Mouse (Mus musculus) MEL (cell line): Measurements from ENCODE around the gene Fdxacb1. TPM values are rescaled to one million over a fixed set of nuclear protein-coding genes. Genes with fewer than 3 reads are reported as not detected.

Source experiments
- DNase-seq: peaks from one replicate; pipeline ENCODE4 v3.0.0; 2011; ENCODE audit warnings: low read depth, low spot score
- H3K27ac ChIP-seq: 2 replicates; pipeline ENCODE4 v1.5.1; 2012; ENCODE audit warnings: low read depth, mild to moderate bottlenecking, control low read depth, low read length, moderate library complexity; ENCODE audit not compliant: control insufficient read depth
- H3K27me3 ChIP-seq, 2 experiments: fragments of 150-350 bp in 1 of 2; sonication (generic) in 1 of 2; 2 replicates each; pipeline ENCODE4 v1.6.1; 2012; ENCODE audit warnings: low read length in 2 of 2, mild to moderate bottlenecking in 2 of 2, improper control_type of control experiment in 1 of 2, moderate library complexity in 1 of 2; ENCODE audit not compliant: insufficient read depth in 2 of 2, control insufficient read depth in 1 of 2
- H3K36me3 ChIP-seq, 2 experiments: 2 replicates each; pipeline ENCODE4 v1.6.1; 2012 to 2014; ENCODE audit warnings: low read length in 2 of 2, improper control_type of control experiment in 1 of 2, inconsistent platforms in 1 of 2, mild to moderate bottlenecking in 1 of 2; ENCODE audit not compliant: insufficient read depth in 2 of 2, control insufficient read depth in 1 of 2
- H3K4me1 ChIP-seq, 2 experiments: fragments of 150-350 bp in 1 of 2; sonication (generic) in 1 of 2; 2 replicates each; pipeline ENCODE4 v1.6.1; 2012; ENCODE audit warnings: low read length in 2 of 2, improper control_type of control experiment in 1 of 2, mild to moderate bottlenecking in 1 of 2; ENCODE audit not compliant: insufficient read depth in 2 of 2, control insufficient read depth in 1 of 2
- H3K4me3 ChIP-seq, 2 experiments: fragments of 150-350 bp in 1 of 2; sonication (generic) in 1 of 2; 2 replicates each; pipeline ENCODE4 v1.5.1; 2012; ENCODE audit warnings: low read depth in 2 of 2, low read length in 2 of 2, mild to moderate bottlenecking in 2 of 2, moderate library complexity in 2 of 2, control low read depth in 1 of 2, improper control_type of control experiment in 1 of 2; ENCODE audit not compliant: control insufficient read depth in 1 of 2, insufficient read depth in 1 of 2
- H3K79me2 ChIP-seq: 2 replicates; pipeline ENCODE4 v1.6.1; 2012; ENCODE audit warnings: mild to moderate bottlenecking, low read length, moderate library complexity; ENCODE audit not compliant: control insufficient read depth, poor library complexity, insufficient read depth
- H3K9ac ChIP-seq: 2 replicates; pipeline ENCODE4 v1.6.1; 2012; ENCODE audit warnings: low read depth, mild to moderate bottlenecking, control low read depth, low read length, moderate library complexity; ENCODE audit not compliant: control insufficient read depth, poor library complexity, severe bottlenecking
- H3K9me3 ChIP-seq: fragments of 150-350 bp; sonication (generic); replicated peaks from 2 replicates; pipeline ENCODE4 v1.6.1; 2012; ENCODE audit warnings: mild to moderate bottlenecking, low read length, improper control_type of control experiment, moderate library complexity; ENCODE audit not compliant: insufficient read depth
- BHLHE40 ChIP-seq: IDR thresholded peaks from 2 replicates; pipeline ENCODE4 v1.6.1; 2012; ENCODE audit warnings: low read depth, mild to moderate bottlenecking, inconsistent platforms, low read length, improper control_type of control experiment, borderline replicate concordance
- CHD2 ChIP-seq: IDR thresholded peaks from 2 replicates; pipeline ENCODE4 v1.6.1; 2011; ENCODE audit warnings: low read length, improper control_type of control experiment
- CTCF ChIP-seq, 3 experiments: IDR thresholded peaks in 2 of 3; conservative IDR thresholded peaks in 1 of 3; 2 replicates each; pipeline ENCODE4 v1.5.1; 2011 to 2012; ENCODE audit warnings: low read length in 3 of 3, low read depth in 2 of 3, mild to moderate bottlenecking in 2 of 3, improper control_type of control experiment in 1 of 3, inconsistent platforms in 1 of 3, mixed read lengths in 1 of 3, moderate library complexity in 1 of 3; ENCODE audit not compliant: control insufficient read depth in 1 of 3, insufficient read depth in 1 of 3, poor library complexity in 1 of 3, severe bottlenecking in 1 of 3
- ELF1 ChIP-seq: IDR thresholded peaks from 2 replicates; pipeline ENCODE4 v1.6.1; 2014; ENCODE audit warnings: low read depth, mild to moderate bottlenecking, inconsistent platforms, low read length, improper control_type of control experiment, moderate library complexity
- EP300 ChIP-seq, 2 experiments: IDR thresholded peaks; 2 replicates each; pipeline ENCODE4 v1.6.1; 2011; ENCODE audit warnings: improper control_type of control experiment in 2 of 2, low read length in 2 of 2, low read depth in 1 of 2, mild to moderate bottlenecking in 1 of 2
- KAT2A ChIP-seq: conservative IDR thresholded peaks from 2 replicates; pipeline ENCODE4 v1.6.1; 2012; ENCODE audit warnings: low read depth, low read length, improper control_type of control experiment, inconsistent platforms
- MAFK ChIP-seq: IDR thresholded peaks from 2 replicates; pipeline ENCODE4 v1.6.1; 2011; ENCODE audit warnings: low read depth, mild to moderate bottlenecking, low read length, improper control_type of control experiment, borderline replicate concordance
- MAZ ChIP-seq: IDR thresholded peaks from 2 replicates; pipeline ENCODE4 v1.6.1; 2012; ENCODE audit warnings: low read depth, mild to moderate bottlenecking, inconsistent platforms, low read length, improper control_type of control experiment
- MEF2A ChIP-seq: IDR thresholded peaks from 2 replicates; pipeline ENCODE4 v1.6.1; 2014; ENCODE audit warnings: low read depth, mild to moderate bottlenecking, inconsistent platforms, low read length, improper control_type of control experiment; ENCODE audit not compliant: poor library complexity, insufficient replicate concordance, severe bottlenecking; ENCODE audit errors: extremely low read depth
- MXI1 ChIP-seq: IDR thresholded peaks from 2 replicates; pipeline ENCODE4 v1.6.1; 2011; ENCODE audit warnings: mild to moderate bottlenecking, low read depth, low read length, improper control_type of control experiment
- MYB ChIP-seq: IDR thresholded peaks from 2 replicates; pipeline ENCODE4 v1.6.1; 2011; ENCODE audit warnings: mild to moderate bottlenecking, low read depth, low read length, improper control_type of control experiment
- MYC ChIP-seq: IDR thresholded peaks from 2 replicates; pipeline ENCODE4 v1.6.1; 2011; ENCODE audit warnings: low read depth, mild to moderate bottlenecking, low read length, improper control_type of control experiment, moderate library complexity
- NRF1 ChIP-seq: IDR thresholded peaks from 2 replicates; pipeline ENCODE4 v1.6.1; 2014; ENCODE audit warnings: low read depth, mild to moderate bottlenecking, inconsistent platforms, low read length, improper control_type of control experiment, moderate library complexity; ENCODE audit not compliant: poor library complexity, insufficient read depth, severe bottlenecking
- POLR2AphosphoS2 ChIP-seq: IDR thresholded peaks from 2 replicates; pipeline ENCODE4 v1.6.1; 2011; ENCODE audit warnings: low read length, improper control_type of control experiment
- RAD21 ChIP-seq: IDR thresholded peaks from 2 replicates; pipeline ENCODE4 v1.6.1; 2011; ENCODE audit warnings: mild to moderate bottlenecking, low read depth, low read length, improper control_type of control experiment
- TBP ChIP-seq: IDR thresholded peaks from 2 replicates; pipeline ENCODE4 v1.8.0; 2011; ENCODE audit warnings: low read depth, low read length, improper control_type of control experiment
- ZKSCAN1 ChIP-seq: IDR thresholded peaks from 2 replicates; pipeline ENCODE4 v1.6.1; 2012; ENCODE audit warnings: low read depth, mild to moderate bottlenecking, inconsistent platforms, low read length, improper control_type of control experiment, moderate library complexity
- polyA plus RNA-seq, 2 experiments: library from polyadenylated mRNA; stranded (reverse) in 1 of 2; unstranded in 1 of 2; fragments of >175 nt in 1 of 2; fragments of >200 nt in 1 of 2; gene quantifications; 2 replicates each; pipeline versions ENCODE4 v1.2.1 to v1.2.4; 2012; ENCODE audit warnings: low replicate concordance in 2 of 2, low read depth in 1 of 2; ENCODE audit not compliant: insufficient read length in 2 of 2, insufficient read depth in 1 of 2, missing spikeins in 1 of 2
- total RNA-seq: library from RNA; depleted of rRNA; stranded (reverse); fragments of 300-350 nt; gene quantifications from 2 replicates; pipeline ENCODE4 v1.2.3, GENCODE M21; 2012

Gene Fdxacb1
- total and polyA plus RNA-seq, 3 experiments = 6.5 to 9.7 TPM; not detected in 1

DNA sequence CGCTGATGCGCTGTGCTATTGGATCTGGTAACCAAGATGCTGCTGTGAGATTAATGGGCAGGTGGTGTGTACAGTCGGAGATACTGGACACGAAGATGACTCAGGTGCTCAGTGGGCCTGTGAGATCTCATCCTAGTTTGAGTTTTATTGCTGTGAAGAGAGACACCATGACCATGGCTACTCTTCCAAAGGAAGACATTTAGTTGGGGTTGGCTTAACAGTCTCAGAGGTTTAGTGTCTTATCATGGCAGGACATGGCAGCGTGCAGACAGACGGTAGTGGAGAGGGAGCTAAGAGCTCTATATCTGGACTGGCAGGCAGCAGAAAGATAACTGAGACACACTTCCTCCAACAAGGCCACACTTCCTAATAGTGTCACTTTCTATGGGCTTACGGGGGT is 43.2 kb downstream of the Fdxacb1 start (continued):
- no peak for TF ChIP-seq NRF1
- no peak for TF ChIP-seq POLR2AphosphoS2
- 0 out of 2 replicates have a peak, but pooled peaks have one; percentile 51 for TF ChIP-seq MYB
- TF ChIP-seq MAFK = no peak
- TF ChIP-seq MEF2A = no peak
- TF ChIP-seq CTCF (IDR thresholded peaks at IDR 0.05 in 2 of 3, conservative IDR thresholded peaks at IDR 0.05 in 1 of 3; ENCODE audit: control insufficient read depth in 1 of 3, insufficient read depth in 1 of 3, low read depth in 2 of 3, low read length in 3 of 3, poor library complexity in 1 of 3, severe bottlenecking in 1 of 3) = no peak
- no peak for TF ChIP-seq KAT2A
- no peak for TF ChIP-seq ZKSCAN1

DNA sequence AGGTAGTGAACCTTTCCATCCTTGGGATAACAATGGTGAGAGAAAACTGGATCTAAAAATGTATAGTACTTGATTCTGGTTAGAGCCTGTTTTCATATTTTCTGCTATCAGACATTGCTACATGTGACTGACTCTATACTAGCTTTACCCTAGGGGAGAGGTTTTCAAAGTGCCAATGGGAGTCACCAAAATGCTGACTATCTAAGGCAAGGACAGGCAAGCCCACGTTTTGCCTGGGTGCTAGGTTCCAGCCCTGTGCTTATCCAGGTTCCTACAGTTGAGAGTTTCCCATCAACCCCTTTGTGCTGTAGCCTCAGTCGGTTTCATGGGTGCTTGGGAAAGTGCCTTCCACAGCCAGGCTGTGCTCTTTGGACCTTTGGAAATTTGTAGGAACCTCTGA is 43.7 kb downstream of the Fdxacb1 start:
- Histone ChIP-seq H3K9me3 (no peaks in the 10 kb centered on the region), H3K4me3 (no peak overlapping the region), H3K27me3 (no peaks in the 10 kb centered on the region), H3K9ac (no peak overlapping the region; the same call in 1 of the 2 replicates), H3K79me2 (no peaks in the 10 kb centered on the region), H3K27ac (peak overlapping the region; percentile 98), H3K4me1 (peaks cover 2 to 20% of the 10 kb centered on the region in 2 experiments), H3K36me3 (peaks cover 0 to 23% of the 10 kb centered on the region in 2 experiments; a peak in 2 of 4 replicates)
- TF ChIP-seq MYC (no peak; the same call in 1 of the 2 replicates), BHLHE40 (no peak)
- peak; percentile 53 for DNase-seq

DNA sequence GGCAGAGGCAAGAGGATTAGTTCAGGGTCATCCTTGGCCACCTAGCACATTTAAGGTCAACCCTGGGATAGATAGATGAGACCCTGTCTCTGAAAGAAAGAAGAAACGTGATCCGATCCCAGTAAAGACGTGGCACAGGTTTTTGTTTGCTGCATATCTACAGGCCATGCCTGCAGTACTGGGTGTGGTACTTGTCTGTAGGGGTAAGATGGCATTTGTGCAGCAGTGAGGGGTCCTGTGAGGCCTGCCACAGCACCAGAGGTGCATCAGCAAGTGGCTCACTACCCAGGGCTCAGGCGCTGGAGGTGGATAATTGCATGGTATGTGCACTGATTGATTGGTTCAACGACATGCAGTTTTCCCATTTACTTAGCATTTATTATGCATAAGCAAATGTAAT is 45.8 kb downstream of the Fdxacb1 start:
- TF ChIP-seq CHD2 (no peak), TBP (no peak), ELF1 (no peak), MAZ (no peak), EP300 (IDR thresholded peaks at IDR 0.05; ENCODE audit: low read depth in 1 of 2, low read length in 2 of 2) (no peak), MXI1 (no peak), RAD21 (no peak)
- TF ChIP-seq, all 39 proteins: peak for 0
- Histone ChIP-seq H3K36me3 (peaks cover 0 to 23% of the 10 kb centered on the region in 2 experiments; a peak in 2 of 4 replicates), H3K9me3 (no peaks in the 10 kb centered on the region), H3K79me2 (no peaks in the 10 kb centered on the region), H3K27me3 (no peaks in the 10 kb centered on the region), H3K27ac (no peak overlapping the region), H3K4me3 (no peak overlapping the region), H3K4me1 (peaks cover 2 to 20% of the 10 kb centered on the region in 2 experiments), H3K9ac (no peak overlapping the region)
- DNase-seq = no peak
